Mouse (Mus musculus) kidney, postnatal 10 days (tissue): ENCODE data around the gene Rnf208.
"Not testable (repeated sequence)": the region's sequence is repeated elsewhere in the genome, so short reads cannot be mapped to it uniquely, and the experiment has no call there.

Experiments used
- DNase-seq: peaks from one replicate; pipeline ENCODE4 v3.0.0; 2021; ENCODE audit warnings: mixed read lengths

Rnf208 gene

GRCm38 (mm10) chr2:25246183-25247072, 4.4 kb downstream of the Rnf208 start, which contains the start of gene AL732309.1:
Gene AL732309.1 (minus strand): TSS chr2:25246863.
- DNase-seq: no peak

- DNase-seq: peak; percentile 51
Measured at GRCm38 (mm10) chr2:25252331-25252730, 10.3 kb downstream of the Rnf208 start.

GRCm38 (mm10) chr2:25255284-25255779, 13.3 kb downstream of the Rnf208 start, which contains the start of gene Tmem203:
Gene Tmem203 (plus strand): TSS chr2:25255439.
- peak; percentile 94 for DNase-seq

GRCm38 (mm10) chr2:25256443-25257109, 14.5 kb downstream of the Rnf208 start:
- DNase-seq: peak; percentile 78

DNA sequence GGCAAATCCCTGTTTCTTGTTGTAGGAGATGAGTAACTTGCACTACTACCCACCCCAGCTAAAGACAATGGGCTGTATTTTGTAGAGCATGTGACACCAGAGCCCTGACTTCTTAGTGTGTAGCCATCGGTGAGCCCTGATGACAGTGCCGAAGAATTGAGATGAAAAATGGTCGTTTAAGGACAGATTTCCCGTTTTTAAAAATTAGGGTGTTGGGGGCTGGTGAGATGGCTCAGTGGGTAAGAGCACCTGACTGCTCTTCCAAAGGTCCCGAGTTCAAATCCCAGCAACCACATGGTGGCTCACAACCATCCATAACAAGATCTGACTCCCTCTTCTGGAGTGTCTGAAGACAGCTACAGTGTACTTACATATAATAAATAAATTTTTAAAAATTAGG, 15.2 kb downstream of the Rnf208 start:
- DNase-seq: not testable (repeated sequence)

DNA sequence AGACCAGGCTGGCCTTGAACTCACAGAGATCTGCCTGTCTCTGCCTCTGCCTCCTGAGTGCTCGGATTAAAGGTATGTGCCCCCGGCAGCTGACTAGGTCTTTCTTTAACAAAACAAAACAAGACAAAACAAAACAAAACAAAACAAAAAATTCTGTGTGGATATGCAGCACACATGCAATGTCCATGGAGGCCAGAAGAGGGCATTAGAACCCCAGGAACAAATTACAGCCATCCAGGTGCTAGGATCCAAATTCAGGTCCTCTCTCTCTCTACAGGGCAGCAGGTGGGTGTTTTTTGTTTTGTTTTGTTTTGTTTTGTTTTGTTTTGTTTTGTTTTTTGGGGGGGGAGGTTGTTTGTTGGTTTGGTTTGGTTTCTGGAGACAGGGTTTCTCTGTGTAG, 16.8 kb downstream of the Rnf208 start:
- DNase-seq: no peak

GRCm38 (mm10) chr2:25261870-25262269, 19.8 kb downstream of the Rnf208 start:
- no peak for DNase-seq

- peak; percentile 97 for DNase-seq
Measured at GRCm38 (mm10) chr2:25262291-25262767, 20.3 kb downstream of the Rnf208 start, which contains the start of gene Tprn. Gene Tprn (plus strand): TSS chr2:25262618.

DNA sequence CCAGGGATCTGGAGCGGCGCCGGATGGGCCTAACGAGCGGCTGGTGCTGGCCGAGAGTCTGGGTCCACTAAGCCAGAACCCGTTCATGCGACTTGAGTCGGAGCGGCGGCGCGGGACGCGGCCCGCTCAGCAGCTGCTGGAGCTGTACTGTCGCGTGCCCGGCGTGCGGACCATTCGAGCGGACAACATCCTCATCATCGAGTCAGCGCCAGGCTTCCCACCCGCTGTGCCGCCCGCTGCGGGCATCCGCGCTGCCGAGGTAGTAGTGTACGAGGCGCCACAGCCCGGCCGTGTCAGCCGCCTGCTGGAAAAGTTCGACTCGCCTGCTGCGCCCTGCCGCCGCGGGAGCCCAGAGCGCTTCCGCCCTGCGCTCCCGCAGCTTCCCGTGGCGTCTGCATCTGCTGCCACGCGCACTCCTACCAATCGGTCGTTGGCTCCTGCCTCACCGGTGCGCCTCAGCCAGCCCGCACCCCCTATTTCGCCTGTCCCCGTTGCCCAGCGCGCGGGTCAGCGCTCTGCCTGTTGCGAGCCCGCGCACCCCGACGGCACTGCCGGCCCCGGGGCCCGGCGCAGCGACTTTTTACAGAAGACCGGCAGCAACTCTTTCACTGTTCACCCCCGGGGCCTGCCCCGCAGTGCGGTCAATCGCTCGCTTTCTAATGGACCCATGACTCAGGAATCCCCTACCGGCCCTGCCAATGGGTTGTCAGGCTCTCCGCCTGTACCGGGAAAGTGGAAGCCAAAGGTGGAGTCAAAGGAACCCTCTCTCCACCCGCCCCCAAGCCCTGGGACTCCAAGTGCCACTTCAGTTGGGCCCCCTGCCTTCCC, 21.0 kb downstream of the Rnf208 start:
- DNase-seq: peak; percentile 63

DNA sequence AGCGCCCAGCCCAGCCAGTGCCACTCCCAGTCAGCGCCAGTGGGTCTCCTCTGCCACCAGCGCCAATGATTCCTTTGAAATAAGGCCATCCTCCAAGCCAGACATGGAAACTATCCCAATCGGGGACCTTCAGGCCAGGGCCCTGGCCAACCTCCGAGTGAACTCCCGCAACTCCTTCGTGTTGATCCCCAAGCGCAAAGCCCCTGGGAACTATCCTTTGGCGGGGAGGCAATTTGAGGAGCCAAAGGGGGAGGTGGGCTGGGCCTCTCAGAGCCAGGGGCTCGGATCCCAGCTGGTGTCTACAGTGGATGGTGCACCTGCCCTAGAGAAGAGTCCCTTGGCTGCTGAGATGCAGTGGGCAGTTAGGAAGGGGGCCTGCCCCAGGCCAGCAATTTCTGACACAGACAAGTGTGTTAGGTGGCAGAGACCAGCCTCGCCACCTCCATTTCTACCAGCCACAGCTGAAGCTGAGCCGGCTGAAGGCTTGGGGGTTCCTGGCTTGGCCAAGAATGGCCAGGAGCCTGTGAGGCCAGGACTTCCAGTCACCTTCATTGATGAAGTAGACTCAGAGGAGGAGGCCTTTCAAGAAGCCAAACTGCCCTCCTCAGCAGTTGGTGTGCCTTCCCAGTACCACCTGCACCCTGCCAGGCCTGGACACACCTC, 21.7 kb downstream of the Rnf208 start:
- no peak for DNase-seq

DNA sequence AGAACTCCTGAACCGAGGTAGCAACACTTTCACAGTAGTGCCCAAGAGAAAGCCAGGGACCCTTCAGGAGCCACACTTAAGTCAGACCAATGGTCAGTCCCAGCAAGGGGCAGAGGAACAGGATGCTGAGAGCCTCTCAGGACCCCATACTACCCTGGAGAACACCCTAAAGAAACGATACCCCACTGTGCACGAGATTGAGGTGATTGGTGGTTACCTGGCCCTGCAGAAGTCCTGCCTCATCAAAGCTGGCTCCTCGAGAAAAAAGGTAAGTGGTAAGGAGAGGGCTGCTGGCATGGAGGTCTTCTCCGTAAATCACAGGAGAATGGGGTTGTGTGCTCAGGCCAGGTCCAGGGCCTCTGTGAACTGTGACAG, 22.2 kb downstream of the Rnf208 start:
- DNase-seq: no peak

DNA sequence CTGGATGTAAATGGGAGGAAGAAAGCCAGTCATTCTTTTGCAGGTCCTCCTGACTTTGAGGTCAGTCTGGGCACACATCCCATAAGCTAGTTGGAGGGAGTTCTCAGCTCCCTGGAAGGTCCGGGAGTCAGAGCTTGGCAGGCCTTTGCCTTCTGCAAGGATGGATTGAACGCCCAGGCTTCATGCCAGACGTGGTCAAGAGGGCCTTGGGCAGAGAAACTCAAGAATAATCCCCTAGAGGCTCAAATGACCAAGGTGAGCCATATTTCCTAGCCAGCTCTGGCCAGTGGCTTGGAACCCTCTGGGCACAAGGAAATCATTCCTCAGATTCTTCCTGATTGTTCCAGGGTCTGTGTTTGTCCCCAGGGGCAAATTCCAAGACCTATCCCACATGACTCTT, 22.8 kb downstream of the Rnf208 start:
- DNase-seq: peak; percentile 72

DNA sequence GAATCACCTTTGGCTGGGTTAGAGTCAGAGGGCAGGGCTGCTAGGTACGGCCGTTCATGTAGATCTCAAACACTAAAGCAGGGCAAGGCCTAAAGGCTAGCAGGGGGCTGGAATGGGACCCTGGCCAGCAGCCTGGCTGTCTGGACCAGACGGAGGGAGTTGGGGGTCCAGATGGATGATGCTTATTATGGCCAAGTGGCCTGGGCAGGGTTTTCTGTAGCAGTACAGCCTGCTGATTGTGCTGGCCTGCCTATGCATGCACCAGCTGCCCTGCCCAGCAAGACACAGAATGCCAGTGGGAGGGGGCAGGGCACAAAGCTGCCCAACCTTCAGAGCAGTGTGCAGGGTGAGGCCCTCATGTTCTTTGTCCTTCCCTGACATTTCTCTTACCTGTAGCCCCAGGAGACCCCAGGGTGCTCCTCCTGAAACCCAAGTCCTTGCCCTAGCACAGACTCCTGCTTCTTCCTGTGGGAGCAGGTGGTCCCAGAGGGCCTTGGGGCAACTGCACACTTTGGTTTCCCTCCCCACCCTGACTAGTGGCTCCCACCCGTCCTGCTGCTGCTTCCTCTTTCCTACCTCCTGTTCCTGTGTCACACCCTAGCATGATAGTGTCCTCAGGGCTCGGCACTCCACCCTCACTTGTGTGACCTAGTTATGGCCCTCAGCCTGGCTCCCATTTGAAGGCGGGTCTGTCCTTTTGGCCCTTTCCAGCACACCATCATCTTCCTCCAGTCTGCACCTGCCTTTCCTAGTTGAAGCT, 24.0 kb downstream of the Rnf208 start:
- DNase-seq: peak; percentile 49

- DNase-seq: peak; percentile 75
Measured at GRCm38 (mm10) chr2:25266720-25267119, 24.7 kb downstream of the Rnf208 start.

DNA sequence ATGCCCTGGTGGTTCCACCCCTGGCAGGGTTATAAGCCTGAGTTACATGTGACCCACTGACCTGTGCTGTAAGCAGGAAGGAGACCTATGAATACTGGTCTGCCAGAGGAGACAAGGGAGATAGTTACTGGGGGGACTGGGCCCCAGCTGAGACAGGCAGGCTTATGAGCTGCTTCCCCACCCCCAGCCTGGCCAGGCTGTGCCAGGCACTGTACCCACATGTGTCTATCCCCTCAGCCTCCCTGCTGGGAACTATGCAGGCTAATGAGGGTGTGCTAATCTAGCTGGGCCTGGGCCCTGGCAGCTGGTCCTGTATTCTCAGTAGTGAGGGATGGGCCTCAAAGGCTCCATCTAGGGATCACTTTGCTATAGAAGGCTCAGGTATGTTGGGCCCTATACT, 25.2 kb downstream of the Rnf208 start:
- no peak for DNase-seq

- no peak for DNase-seq
Measured at GRCm38 (mm10) chr2:25267746-25268309, 25.8 kb downstream of the Rnf208 start.

DNA sequence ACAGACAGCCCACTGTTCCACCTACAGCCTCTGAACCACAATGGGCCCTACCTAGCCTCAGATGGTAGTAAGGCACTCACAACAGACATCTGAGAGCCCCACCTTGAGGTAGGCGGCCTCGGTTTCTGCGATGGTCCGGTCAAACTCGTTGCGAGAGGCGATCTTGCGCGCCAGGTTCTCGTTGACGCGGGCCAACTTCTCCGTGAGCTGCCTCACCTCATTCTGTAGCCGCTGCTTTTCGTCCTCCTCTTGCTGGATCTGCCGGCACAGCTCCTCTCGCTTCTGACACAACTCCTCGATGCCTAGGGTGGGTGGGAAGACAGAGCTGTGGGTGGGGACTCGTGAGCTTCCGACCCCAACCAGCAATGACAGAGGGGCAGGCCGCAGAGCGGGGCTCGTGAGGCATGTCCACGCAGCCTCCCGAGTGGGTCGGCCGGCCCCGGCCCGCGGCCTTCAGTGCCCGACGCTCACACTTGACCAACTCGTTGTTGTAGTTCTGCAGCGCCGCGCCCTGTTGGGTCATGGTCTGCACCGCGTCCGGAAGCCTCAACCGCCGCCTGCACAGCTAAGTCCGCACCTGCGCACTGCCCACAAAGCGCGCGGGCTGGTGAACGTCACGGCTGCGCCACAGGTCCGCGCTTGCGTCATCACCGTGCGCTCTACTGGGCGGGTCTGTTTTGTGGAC, 29.9 kb downstream of the Rnf208 start, which contains the start of the genes Ssna1 and Anapc2:
Gene Ssna1, minus strand, starts transcription at position 612 of the 685 bp plus-strand sequence.
Gene Anapc2, plus strand, starts transcription at position 652 of the 685 bp plus-strand sequence.
- peak; percentile 99 for DNase-seq

- DNase-seq: no peak
Measured at GRCm38 (mm10) chr2:25272515-25272914, 30.5 kb downstream of the Rnf208 start.

DNA sequence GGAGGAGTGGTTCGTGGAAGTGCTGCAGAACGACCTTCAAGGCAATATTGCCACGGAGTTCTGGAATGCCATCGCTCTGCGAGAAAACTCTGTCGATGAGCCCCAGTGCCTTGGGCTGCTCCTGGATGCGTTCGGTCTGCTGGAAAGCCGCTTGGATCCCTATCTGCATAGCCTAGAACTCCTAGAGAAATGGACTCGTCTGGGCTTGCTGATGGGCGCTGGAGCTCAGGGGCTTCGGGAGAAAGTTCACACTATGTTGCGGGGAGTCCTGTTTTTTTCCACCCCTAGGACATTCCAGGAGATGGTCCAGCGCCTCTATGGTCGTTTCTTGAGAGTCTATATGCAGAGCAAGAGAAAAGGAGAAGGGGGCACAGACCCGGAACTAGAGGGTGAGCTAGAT, 31.0 kb downstream of the Rnf208 start:
- no peak for DNase-seq
